Mouse (Mus musculus): ENCODE measurements around the gene Grap.

DNA sequence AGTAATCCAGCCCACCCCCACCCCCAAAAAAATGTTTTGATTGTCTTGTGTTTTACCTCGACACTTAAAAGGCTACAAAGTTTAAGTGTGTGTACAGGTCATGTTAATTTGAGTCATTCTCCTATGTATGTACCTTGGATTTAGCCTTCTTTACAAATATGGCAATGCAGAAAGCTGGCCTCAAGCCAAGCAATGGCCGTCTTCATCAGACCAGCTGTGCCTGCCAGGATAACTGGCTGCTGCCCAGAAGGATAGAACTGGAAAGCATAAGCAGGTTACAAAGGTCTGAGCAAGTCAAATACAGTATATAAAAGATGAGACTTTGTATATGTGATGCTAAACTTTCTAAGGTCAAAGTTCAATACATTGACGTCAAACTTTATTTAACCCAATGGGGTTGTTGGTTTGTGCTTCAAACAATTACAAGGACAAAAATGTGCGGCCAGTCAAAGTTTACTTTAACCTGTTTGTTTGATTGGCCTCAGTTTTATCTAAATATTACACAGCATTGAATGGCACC is 40.9 kb upstream of the Grap start:
- TF ChIP-seq POLR2A (IDR thresholded peaks at IDR 0.05; ENCODE audit: insufficient read length, low read depth) (no peak), POLR2AphosphoS2 (IDR thresholded peaks at IDR 0.05; ENCODE audit: insufficient read length, low read depth) (no peak)

Measured in myocyte (in vitro differentiated cells).